Mouse (Mus musculus) G1E (cell line): ENCODE data around the gene Syne2.

Experiments used
- CTCF ChIP-seq: IDR thresholded peaks from 2 replicates; pipeline ENCODE4 v1.5.1; 2012; ENCODE audit warnings: low read depth, low read length, inconsistent platforms, mixed read lengths
- POLR2AphosphoS5 ChIP-seq: IDR thresholded peaks from 2 replicates; pipeline ENCODE4 v1.6.1; 2012; ENCODE audit warnings: low read depth, low read length, inconsistent platforms; ENCODE audit not compliant: insufficient replicate concordance

DNA sequence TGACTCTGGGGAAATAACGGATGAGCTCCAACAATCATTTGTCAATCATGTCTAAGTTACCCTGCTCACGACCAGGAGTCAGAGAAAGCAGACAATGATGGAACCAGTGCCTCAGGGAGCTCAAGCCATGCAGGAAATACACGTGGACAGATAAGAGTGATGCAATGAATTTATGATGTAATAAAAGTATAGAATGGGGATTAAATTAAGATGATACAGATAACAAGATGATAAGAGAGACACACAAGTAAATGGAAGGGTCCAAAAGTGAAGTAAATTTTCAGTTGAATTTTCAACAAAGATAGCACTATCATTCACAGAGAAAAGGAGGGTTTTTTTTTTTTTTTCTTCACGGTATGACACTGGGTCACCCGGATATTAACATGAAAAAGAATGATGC lies 231.4 kb downstream of the Syne2 start:
- no peak for TF ChIP-seq CTCF
- TF ChIP-seq POLR2AphosphoS5 = no peak
